Mouse (Mus musculus) ES-Bruce4 (cell line): ENCODE measurements around the gene Ufc1. TPM values are rescaled to one million over a fixed set of nuclear protein-coding genes. Genes with fewer than 3 reads are reported as not detected.

Experiments used
- H3K27ac ChIP-seq: 2 replicates; pipeline ENCODE4 v1.5.1; 2012; ENCODE audit warnings: low read length, inconsistent platforms; ENCODE audit not compliant: insufficient read depth
- H3K27me3 ChIP-seq: 2 replicates; pipeline ENCODE4 v1.6.1; 2012; ENCODE audit warnings: mild to moderate bottlenecking, low read length, inconsistent platforms; ENCODE audit not compliant: control insufficient read depth, poor library complexity, insufficient read depth, severe bottlenecking
- H3K36me3 ChIP-seq: 2 replicates; pipeline ENCODE4 v1.6.1; 2012; ENCODE audit warnings: inconsistent platforms, mild to moderate bottlenecking, low read length, moderate library complexity; ENCODE audit not compliant: control insufficient read depth, poor library complexity, insufficient read depth, severe bottlenecking
- H3K4me1 ChIP-seq: one replicate; pipeline ENCODE4 v1.8.1; 2011; ENCODE audit warnings: low read length; ENCODE audit not compliant: control insufficient read depth, insufficient read depth
- H3K4me3 ChIP-seq: 2 replicates; pipeline ENCODE4 v1.5.1; 2011; ENCODE audit warnings: low read depth, mild to moderate bottlenecking, low read length
- H3K9ac ChIP-seq: 2 replicates; pipeline ENCODE4 v1.6.1; 2012; ENCODE audit warnings: low read depth, mild to moderate bottlenecking, inconsistent platforms; ENCODE audit not compliant: poor library complexity, severe bottlenecking
- H3K9me3 ChIP-seq: replicated peaks from 2 replicates; pipeline ENCODE4 v1.6.1; 2012; ENCODE audit warnings: mild to moderate bottlenecking, low read length, inconsistent platforms; ENCODE audit not compliant: control insufficient read depth, poor library complexity, insufficient read depth, severe bottlenecking
- CTCF ChIP-seq: IDR thresholded peaks from one replicate; pipeline ENCODE4 v1.8.1; 2011; ENCODE audit warnings: low read depth, low read length
- EP300 ChIP-seq: IDR thresholded peaks from 2 replicates; pipeline ENCODE4 v1.6.1; 2011; ENCODE audit warnings: low read depth, low read length; ENCODE audit not compliant: insufficient read depth
- POLR2A ChIP-seq: IDR thresholded peaks from one replicate; pipeline ENCODE4 v1.8.1; 2011; ENCODE audit warnings: low read length; ENCODE audit not compliant: insufficient read depth
- polyA plus RNA-seq: library from polyadenylated mRNA; stranded (reverse); fragments of >200 nt; gene quantifications from 2 replicates; pipeline ENCODE4 v1.2.4, GENCODE M21; 2011; ENCODE audit warnings: low read depth; ENCODE audit not compliant: missing spikeins, insufficient read depth, insufficient read length

Ufc1 gene
- polyA plus RNA-seq, 1 experiment: 59.8 TPM

GRCm38 (mm10) chr1:171263185-171263611, 31.6 kb downstream of the Ufc1 start:
- Histone ChIP-seq H3K9ac (no peak overlapping the region), H3K27ac (no peak overlapping the region), H3K4me1 (no peaks in the 10 kb centered on the region), H3K36me3 (no peaks in the 10 kb centered on the region), H3K4me3 (no peak overlapping the region), H3K27me3 (no peaks in the 10 kb centered on the region), H3K9me3 (no peaks in the 10 kb centered on the region)
- TF ChIP-seq EP300: no peak
- no peak for TF ChIP-seq POLR2A
- TF ChIP-seq CTCF: no peak

GRCm38 (mm10) chr1:171262594-171263130, 32.2 kb downstream of the Ufc1 start:
- Histone ChIP-seq H3K36me3 (no peaks in the 10 kb centered on the region), H3K9me3 (no peaks in the 10 kb centered on the region), H3K9ac (no peak overlapping the region), H3K4me1 (no peaks in the 10 kb centered on the region), H3K4me3 (no peak overlapping the region), H3K27me3 (no peaks in the 10 kb centered on the region), H3K27ac (no peak overlapping the region)
- TF ChIP-seq EP300 (no peak), CTCF (no peak), POLR2A (no peak)

- no peaks in the 10 kb centered on the region for H3K9me3 ChIP-seq
- H3K4me1 ChIP-seq: no peaks in the 10 kb centered on the region
- H3K9ac ChIP-seq: no peak overlapping the region
- TF ChIP-seq CTCF: no peak
- TF ChIP-seq EP300: no peak
- no peak for TF ChIP-seq POLR2A
- H3K27ac ChIP-seq: no peak overlapping the region
- H3K27me3 ChIP-seq: no peaks in the 10 kb centered on the region
- H3K36me3 ChIP-seq: no peaks in the 10 kb centered on the region
- no peak overlapping the region for H3K4me3 ChIP-seq
These were observed 34.5 kb downstream of the Ufc1 start for GRCm38 (mm10) chr1:171260316-171260715.

DNA sequence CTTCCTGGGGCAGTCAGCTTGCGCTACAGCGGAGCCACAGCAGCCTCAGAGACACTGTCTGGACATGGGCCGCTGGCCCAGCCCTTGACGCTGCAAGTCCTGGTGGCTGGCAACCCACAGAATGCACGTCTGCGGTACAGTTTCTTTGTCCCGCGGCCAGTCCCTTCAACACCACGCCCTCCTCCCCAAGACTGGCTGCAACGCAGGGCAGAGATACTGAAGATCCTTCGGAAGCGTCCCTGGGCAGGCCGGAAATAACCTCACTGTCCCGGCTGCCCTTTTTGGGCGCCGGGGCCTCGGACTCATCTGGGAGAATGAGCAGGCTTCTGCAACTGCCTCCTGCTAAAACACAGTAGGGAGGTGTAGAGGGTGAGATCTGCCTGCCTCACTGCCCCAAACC, 35.9 kb downstream of the Ufc1 start:
- TF ChIP-seq CTCF: no peak
- no peak for TF ChIP-seq EP300
- peak overlapping the region; percentile 21 for H3K4me3 ChIP-seq
- H3K9me3 ChIP-seq: no peaks in the 10 kb centered on the region
- H3K4me1 ChIP-seq: no peaks in the 10 kb centered on the region
- no peak overlapping the region for H3K27ac ChIP-seq
- no peak overlapping the region for H3K9ac ChIP-seq
- H3K36me3 ChIP-seq: no peaks in the 10 kb centered on the region
- H3K27me3 ChIP-seq: no peaks in the 10 kb centered on the region

GRCm38 (mm10) chr1:171257781-171258180, 37.0 kb downstream of the Ufc1 start:
- H3K9ac ChIP-seq: no peak overlapping the region
- no peak overlapping the region for H3K27ac ChIP-seq
- no peaks in the 10 kb centered on the region for H3K27me3 ChIP-seq
- no peak overlapping the region for H3K4me3 ChIP-seq
- H3K4me1 ChIP-seq: no peaks in the 10 kb centered on the region
- no peaks in the 10 kb centered on the region for H3K9me3 ChIP-seq
- TF ChIP-seq EP300 (no peak), POLR2A (no peak), CTCF (no peak)
- no peaks in the 10 kb centered on the region for H3K36me3 ChIP-seq

GRCm38 (mm10) chr1:171256937-171257548, 37.8 kb downstream of the Ufc1 start:
- no peaks in the 10 kb centered on the region for H3K4me1 ChIP-seq
- H3K27me3 ChIP-seq: no peaks in the 10 kb centered on the region
- no peaks in the 10 kb centered on the region for H3K36me3 ChIP-seq
- TF ChIP-seq CTCF (peak; percentile 58), POLR2A (no peak)
- H3K9ac ChIP-seq: no peak overlapping the region
- no peak overlapping the region for H3K4me3 ChIP-seq
- H3K9me3 ChIP-seq: no peaks in the 10 kb centered on the region
- H3K27ac ChIP-seq: no peak overlapping the region
